Mouse (Mus musculus): ENCODE measurements at regions not wholly inside any gene's neighbourhood (a gene's known extent, or its start where the extent isn't known, plus 50 kb on each side); places are given as distances from the start of the nearest gene placed in this dataset.

DNA sequence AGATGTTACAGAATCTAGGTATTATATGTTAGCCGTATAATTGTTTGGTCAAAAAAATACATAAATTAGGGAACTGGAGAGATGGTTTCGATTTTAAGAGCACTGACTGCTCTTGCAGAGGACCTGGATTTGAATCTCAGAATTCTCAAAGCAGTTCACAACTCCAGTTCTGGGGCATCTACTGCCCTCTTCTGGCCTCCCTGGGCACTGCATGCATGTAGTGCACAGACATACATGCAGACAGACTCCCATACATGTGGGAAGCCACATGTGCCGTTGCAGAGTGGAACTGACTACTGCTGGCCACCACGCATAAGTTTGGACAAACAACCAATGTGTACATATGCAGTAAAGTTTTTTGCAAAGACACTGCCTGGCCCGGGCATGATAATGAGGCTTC is 62.0 kb upstream of the Foxn2 start:
- Histone ChIP-seq H3K27ac (ENCODE audit: low read depth) (no peak overlapping the region), H3K9ac (no peak overlapping the region), H3K4me2 (no peak overlapping the region), H3K27me3 (ENCODE audit: insufficient read depth, low read length) (no peaks in the 10 kb centered on the region), H3K4me3 (ENCODE audit: low read depth, low read length) (no peak overlapping the region), H3K36me3 (ENCODE audit: insufficient read depth) (no peaks in the 10 kb centered on the region), H3K9me3 (ENCODE audit: low read depth, low read length) (no peaks in the 10 kb centered on the region), H3K4me1 (ENCODE audit: insufficient read depth) (no peaks in the 10 kb centered on the region)
- no peak for DNase-seq
- WGBS: 81% methylated on average over 5 of the region's 5 CpGs
- no peak for ATAC-seq (ENCODE audit: insufficient read depth)
- TF ChIP-seq CTCF (IDR thresholded peaks at IDR 0.05; ENCODE audit: low read depth): peak; percentile 40

DNA sequence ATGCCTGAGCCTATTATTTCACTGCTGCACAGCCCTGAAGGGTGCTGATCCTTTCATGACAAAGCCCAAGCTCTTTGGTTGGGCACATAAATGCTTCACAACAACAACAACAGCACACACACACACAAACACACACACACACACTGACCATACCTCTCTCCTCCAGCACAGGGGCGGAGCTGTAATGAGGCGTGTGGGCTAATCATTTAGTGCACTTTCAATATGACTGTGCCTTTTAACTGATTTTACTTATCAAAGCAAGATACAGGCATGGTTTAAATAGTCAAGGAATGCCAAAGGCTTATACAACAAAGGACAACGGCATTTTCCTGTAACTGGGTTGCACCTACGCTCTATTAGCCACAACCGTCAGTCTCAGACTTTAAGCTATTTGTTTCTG is 61.1 kb upstream of the Foxn2 start:
- Histone ChIP-seq H3K4me3 (ENCODE audit: low read depth, low read length) (no peak overlapping the region), H3K4me1 (ENCODE audit: insufficient read depth) (no peaks in the 10 kb centered on the region), H3K9ac (no peak overlapping the region), H3K27ac (ENCODE audit: low read depth) (no peak overlapping the region), H3K4me2 (no peak overlapping the region), H3K9me3 (ENCODE audit: low read depth, low read length) (no peaks in the 10 kb centered on the region), H3K36me3 (ENCODE audit: insufficient read depth) (no peaks in the 10 kb centered on the region), H3K27me3 (ENCODE audit: insufficient read depth, low read length) (no peaks in the 10 kb centered on the region)
- ATAC-seq (ENCODE audit: insufficient read depth) (no peak), DNase-seq (no peak)
- no peak for TF ChIP-seq CTCF (IDR thresholded peaks at IDR 0.05; ENCODE audit: low read depth)
- WGBS: 94% methylated on average over 5 of the region's 5 CpGs

DNA sequence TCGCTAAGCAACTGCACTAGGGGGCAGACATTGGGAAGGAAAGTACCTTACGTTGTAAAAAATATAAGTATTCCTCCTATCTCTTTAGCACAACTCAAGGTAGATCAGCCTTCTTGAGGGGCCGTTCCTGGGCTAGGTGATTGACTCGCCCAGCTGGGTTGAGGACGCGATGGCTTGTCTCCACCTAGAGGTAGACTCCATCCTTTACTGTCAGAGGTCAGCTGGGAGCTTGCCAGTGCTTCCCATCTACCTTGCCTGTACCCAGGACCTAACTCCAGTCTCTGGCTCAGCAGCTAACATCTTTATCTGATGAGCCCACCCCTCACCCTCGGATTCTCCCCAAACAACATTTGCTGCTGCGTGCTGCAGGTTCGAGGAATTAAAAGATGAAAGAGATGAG is 59.4 kb upstream of the Foxn2 start:
- Histone ChIP-seq H3K27ac (ENCODE audit: low read depth) (no peak overlapping the region), H3K9me3 (ENCODE audit: low read depth, low read length) (no peaks in the 10 kb centered on the region), H3K4me3 (ENCODE audit: low read depth, low read length) (no peak overlapping the region), H3K4me2 (no peak overlapping the region), H3K27me3 (ENCODE audit: insufficient read depth, low read length) (no peaks in the 10 kb centered on the region), H3K4me1 (ENCODE audit: insufficient read depth) (no peaks in the 10 kb centered on the region), H3K9ac (no peak overlapping the region), H3K36me3 (ENCODE audit: insufficient read depth) (no peaks in the 10 kb centered on the region)
- ATAC-seq (ENCODE audit: insufficient read depth): no peak
- TF ChIP-seq CTCF (IDR thresholded peaks at IDR 0.05; ENCODE audit: low read depth): no peak
- no peak for DNase-seq
- WGBS: 47% methylated on average over 9 of the region's 9 CpGs

DNA sequence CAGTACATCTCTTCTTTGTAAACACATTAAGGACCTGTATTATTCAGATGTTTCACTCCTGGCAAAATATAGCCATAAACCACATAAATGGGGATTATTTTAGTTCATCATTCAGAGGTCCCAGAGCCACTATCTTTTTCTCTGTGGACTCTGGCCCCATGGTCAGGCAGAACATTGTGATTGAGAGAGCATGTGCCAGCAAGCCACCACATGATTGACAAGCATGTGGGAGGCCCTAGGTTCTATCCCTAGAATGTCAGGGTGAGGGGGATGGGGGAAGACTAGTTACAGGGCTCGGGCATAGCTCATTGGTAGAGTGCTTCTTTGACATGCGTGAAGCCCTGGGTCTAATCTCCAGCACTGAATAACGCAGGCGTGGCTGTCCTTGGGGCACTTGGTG is 57.1 kb upstream of the Foxn2 start:
- Histone ChIP-seq H3K4me3 (ENCODE audit: low read depth, low read length) (no peak overlapping the region), H3K27ac (ENCODE audit: low read depth) (no peak overlapping the region), H3K4me2 (no peak overlapping the region), H3K9ac (no peak overlapping the region), H3K36me3 (ENCODE audit: insufficient read depth) (no peaks in the 10 kb centered on the region), H3K27me3 (ENCODE audit: insufficient read depth, low read length) (no peaks in the 10 kb centered on the region), H3K4me1 (ENCODE audit: insufficient read depth) (no peaks in the 10 kb centered on the region), H3K9me3 (ENCODE audit: low read depth, low read length) (no peaks in the 10 kb centered on the region)
- no peak for ATAC-seq (ENCODE audit: insufficient read depth)
- 75% methylated on average over 4 of the region's 4 CpGs for WGBS
- no peak for TF ChIP-seq CTCF (IDR thresholded peaks at IDR 0.05; ENCODE audit: low read depth)
- no peak for DNase-seq

DNA sequence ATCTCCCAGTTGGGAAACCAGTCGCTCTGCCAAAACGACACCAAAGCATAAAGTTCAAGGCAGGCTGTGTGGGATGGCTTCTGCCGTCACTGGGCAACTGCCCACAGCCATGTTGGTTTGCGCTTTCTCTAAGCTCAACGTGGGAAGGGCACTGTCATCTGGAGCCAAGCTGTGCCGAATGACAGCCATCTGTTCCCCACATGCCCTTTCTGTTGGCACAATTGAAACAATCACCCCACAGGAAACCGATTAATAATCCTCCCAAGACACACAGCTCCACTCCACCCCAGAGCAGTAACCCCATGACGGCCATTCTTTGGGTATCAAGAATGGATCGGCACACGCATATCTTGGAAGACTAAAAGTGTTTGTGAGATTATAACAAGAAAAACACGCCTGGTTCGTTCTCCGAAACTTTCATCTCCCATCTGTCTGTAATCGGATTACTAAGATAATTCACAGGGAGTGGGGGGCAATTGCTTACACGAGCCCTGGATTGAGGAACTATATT is 52.0 kb upstream of the Foxn2 start:
- Histone ChIP-seq H3K4me2 (no peak overlapping the region), H3K36me3 (ENCODE audit: insufficient read depth) (no peaks in the 10 kb centered on the region), H3K9ac (no peak overlapping the region), H3K4me1 (ENCODE audit: insufficient read depth) (no peaks in the 10 kb centered on the region), H3K27ac (ENCODE audit: low read depth) (no peak overlapping the region), H3K27me3 (ENCODE audit: insufficient read depth, low read length) (no peaks in the 10 kb centered on the region), H3K9me3 (ENCODE audit: low read depth, low read length) (no peaks in the 10 kb centered on the region), H3K4me3 (ENCODE audit: low read depth, low read length) (no peak overlapping the region)
- no peak for TF ChIP-seq CTCF (IDR thresholded peaks at IDR 0.05; ENCODE audit: low read depth)
- ATAC-seq (ENCODE audit: insufficient read depth) (no peak), DNase-seq (no peak)
- WGBS: 77% methylated on average over 15 of the region's 15 CpGs

DNA sequence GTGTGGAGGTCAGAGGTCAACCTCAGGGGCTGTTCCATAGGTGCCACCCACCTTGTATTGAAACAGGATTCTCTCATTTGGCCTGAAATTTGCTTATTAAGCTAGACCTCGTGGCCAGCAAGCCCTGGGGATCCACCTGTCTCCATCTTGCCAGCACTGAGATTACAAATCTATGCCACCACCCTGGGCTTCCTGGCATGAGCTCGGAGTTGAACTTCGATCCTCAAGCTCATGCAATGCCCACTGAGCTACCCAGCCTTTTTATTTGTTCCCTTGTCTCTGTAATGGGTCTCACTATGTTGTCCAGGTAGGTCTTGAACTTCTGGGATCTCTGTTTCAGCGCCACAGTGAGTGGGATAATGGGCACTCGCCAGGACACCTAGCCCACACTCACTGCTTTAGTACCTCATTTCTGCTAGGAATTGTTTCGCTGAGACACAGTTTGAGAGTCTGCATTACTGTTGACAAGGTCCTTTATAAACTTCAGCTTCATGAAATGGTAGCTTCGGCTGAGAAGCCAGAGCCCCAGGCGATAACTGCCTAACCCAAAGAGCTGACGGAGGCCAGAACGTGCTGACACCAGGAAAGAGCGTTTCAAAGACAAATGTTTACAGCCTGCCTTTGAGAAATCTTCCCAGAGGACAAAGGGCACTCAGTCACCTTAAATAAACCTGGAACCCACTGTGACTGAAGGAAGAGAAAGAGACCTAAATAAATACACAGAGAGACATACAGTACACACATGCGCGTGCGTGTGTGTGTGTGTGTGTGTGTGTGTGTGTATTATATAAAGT is 50.6 kb upstream of the Foxn2 start:
- no peak overlapping the region for H3K4me3 ChIP-seq (ENCODE audit: low read depth, low read length)
- H3K4me2 ChIP-seq: no peak overlapping the region
- no peak for ATAC-seq (ENCODE audit: insufficient read depth)
- H3K36me3 ChIP-seq (ENCODE audit: insufficient read depth): no peaks in the 10 kb centered on the region
- WGBS: 45% methylated on average over 14 of the region's 14 CpGs
- H3K27me3 ChIP-seq (ENCODE audit: insufficient read depth, low read length): no peaks in the 10 kb centered on the region
- no peak overlapping the region for H3K9ac ChIP-seq
- no peak for TF ChIP-seq CTCF (IDR thresholded peaks at IDR 0.05; ENCODE audit: low read depth)
- no peak for DNase-seq
- H3K27ac ChIP-seq (ENCODE audit: low read depth): no peak overlapping the region
- H3K9me3 ChIP-seq (ENCODE audit: low read depth, low read length): no peaks in the 10 kb centered on the region
- H3K4me1 ChIP-seq (ENCODE audit: insufficient read depth): no peaks in the 10 kb centered on the region

All from lung, embryonic 14.5 days (tissue).